Mouse (Mus musculus) gastrocnemius, adult 18-20 months (tissue): ENCODE measurements at regions not wholly inside any gene's neighbourhood (a gene's known extent, or its start where the extent isn't known, plus 50 kb on each side); places are given as distances from the start of the nearest gene placed in this dataset.
A peak's percentile ranks its signal among the peaks of the same experiment; 100 is the strongest.

Source experiments
- DNase-seq: peaks from one replicate; pipeline ENCODE4 v3.0.0; 2021; ENCODE audit warnings: low spot score

GRCm38 (mm10) chr19:15053582-15054141 is 455.8 kb upstream of the Tle4 start:
- DNase-seq, result no peak

GRCm38 (mm10) chr19:15052642-15053239 is 454.9 kb upstream of the Tle4 start:
- DNase-seq, result no peak

- DNase-seq, result no peak
These were observed 450.0 kb upstream of the Tle4 start for GRCm38 (mm10) chr19:15047896-15048295.

- DNase-seq, result peak; percentile 4
These were observed 449.5 kb upstream of the Tle4 start for GRCm38 (mm10) chr19:15047306-15047868.

- peak; percentile 29 for DNase-seq
These were observed 437.7 kb upstream of the Tle4 start for GRCm38 (mm10) chr19:15035554-15035953.

GRCm38 (mm10) chr19:15033921-15034320 is 436.1 kb upstream of the Tle4 start:
- DNase-seq, result no peak

- DNase-seq, result no peak
These were observed 435.5 kb upstream of the Tle4 start for GRCm38 (mm10) chr19:15033396-15033795.

- no peak for DNase-seq
These were observed 434.6 kb upstream of the Tle4 start for GRCm38 (mm10) chr19:15032297-15032947.

GRCm38 (mm10) chr19:15031483-15031882 is 433.6 kb upstream of the Tle4 start:
- DNase-seq, result no peak

- no peak for DNase-seq
These were observed 405.7 kb upstream of the Tle4 start for GRCm38 (mm10) chr19:15003596-15003995.

GRCm38 (mm10) chr19:14993344-14993743 is 395.5 kb upstream of the Tle4 start:
- no peak for DNase-seq

GRCm38 (mm10) chr19:14970161-14970560 is 372.3 kb upstream of the Tle4 start:
- DNase-seq, result no peak

- no peak for DNase-seq
These were observed 370.4 kb upstream of the Tle4 start for GRCm38 (mm10) chr19:14968283-14968682.

GRCm38 (mm10) chr19:14957727-14958126 is 359.9 kb upstream of the Tle4 start:
- DNase-seq, result no peak

GRCm38 (mm10) chr19:14957154-14957553 is 359.3 kb upstream of the Tle4 start:
- DNase-seq, result no peak

GRCm38 (mm10) chr19:14956392-14956791 is 358.5 kb upstream of the Tle4 start:
- DNase-seq, result no peak

GRCm38 (mm10) chr19:14955969-14956368 is 358.1 kb upstream of the Tle4 start:
- DNase-seq, result no peak

GRCm38 (mm10) chr19:14940207-14940952 is 342.5 kb upstream of the Tle4 start:
- DNase-seq, result no peak

- no peak for DNase-seq
These were observed 324.4 kb upstream of the Tle4 start for GRCm38 (mm10) chr19:14922238-14922637.

- no peak for DNase-seq
These were observed 313.4 kb upstream of the Tle4 start for GRCm38 (mm10) chr19:14911056-14911850.

- no peak for DNase-seq
These were observed 297.0 kb upstream of the Tle4 start for GRCm38 (mm10) chr19:14894875-14895274.
